17 mouse cellular contexts compared by ENCODE assay signal in genomic region chr19:28683346-28683745, GRCm38 (mm10). TPM values are rescaled to one million over a fixed set of nuclear protein-coding genes. Genes with fewer than 3 reads are reported as not detected.
A peak's percentile ranks its signal among the peaks of the same experiment; 100 is the strongest.
DNase-seq lines count a peak whose midpoint lies in the region; TF ChIP-seq lines count a peak whose summit lies in the region.
"Had no signal": no experiment of that assay in that cellular context is flagged by ENCODE, and none has a peak within 500 bp of the region (broad histone marks: within the 10 kb centered on the region; RNA-seq: fewer than 3 reads in every experiment).

No protein-coding gene starts in this region.

- intact Hi-C loops in heart, postnatal 14 days (cut with DNase I), result no loop called here
- intact Hi-C loops in heart, adult 2 months (cut with DNase I), result no loop called here

- no peak for TF ChIP-seq POLR2A in heart, adult 2 months (IDR thresholded peaks at IDR 0.05; ENCODE audit: insufficient read depth, low read depth, low read length)

- H3K9ac ChIP-seq in heart, adult 2 months (ENCODE audit: low read depth, low read length), result no peak overlapping the region
- H3K9ac ChIP-seq: embryonic facial prominence, embryonic 12.5 days had no signal

- peaks cover 4% of the 10 kb centered on the region; the same call in 1 of the 2 replicates for H3K27me3 ChIP-seq in heart, adult 2 months (ENCODE audit: control insufficient read depth, insufficient read depth, low read length)
- H3K27me3 ChIP-seq: CH12.LX had no signal

- H3K79me2 ChIP-seq in heart, adult 2 months (replicated peaks; ENCODE audit: control insufficient read depth, insufficient read depth, low read length), result no peaks in the 10 kb centered on the region

- H3K36me3 ChIP-seq in heart, adult 2 months (ENCODE audit: control insufficient read depth, insufficient read depth, low read length), result no peaks in the 10 kb centered on the region
- H3K36me3 ChIP-seq: embryonic facial prominence, embryonic 10.5 days; embryonic facial prominence, embryonic 12.5 days; G1E had no signal

- H3K4me1 ChIP-seq in heart, adult 2 months (ENCODE audit: control insufficient read depth, insufficient read depth, low read length), result no peaks in the 10 kb centered on the region; the same call in 1 of the 2 replicates

- DNase-seq in heart, adult 11 months, result peak; percentile 81
- no peak for DNase-seq in heart, postnatal 14 days
- DNase-seq in 3T3-L1 (ENCODE audit: low read depth, low spot score) (peak; percentile 80), NIH3T3 (ENCODE audit: low read depth) (peak; percentile 35)
- no peak for DNase-seq in right cerebral cortex, postnatal 36 days (ENCODE audit: low spot score in 2 of 2)
- no peak for DNase-seq in heart, adult 2 months
- DNase-seq: adrenal gland, adult 8-10 months; adrenal gland, postnatal 25 days; cerebellum, adult 11 months; cerebellum, adult 18-20 months; cerebellum, adult 8-10 months; cerebellum, adult 9-11 months; cerebellum, postnatal 14 days had no signal

- no peak overlapping the region for H3K4me3 ChIP-seq in heart, adult 2 months
- H3K4me3 ChIP-seq: embryonic facial prominence, embryonic 10.5 days; embryonic facial prominence, embryonic 12.5 days had no signal

- TF ChIP-seq CTCF in heart, adult 2 months (IDR thresholded peaks at IDR 0.05), result no peak

- TF ChIP-seq EP300 in heart, adult 2 months (IDR thresholded peaks at IDR 0.05; ENCODE audit: insufficient read depth, low read depth, low read length), result no peak

- H3K27ac ChIP-seq in heart, adult 2 months, result no peak overlapping the region
- H3K27ac ChIP-seq: embryonic facial prominence, embryonic 10.5 days; embryonic facial prominence, embryonic 12.5 days had no signal

- WGBS in heart, adult 2 months, result 93% methylated on average over 4 of the region's 4 CpGs

RNA-seq across cellular contexts. Expression of gene Glis3, which starts 3.5 kb away (rescaled TPM):
- 1 to 10 TPM; 1.2 to 1.3 TPM for total RNA-seq in heart, postnatal 14 days (2021)
- 1 to 10 TPM; 1.1 to 1.3 TPM for total RNA-seq in heart, adult 2 months (2021)
- 0.50 and 0.55 TPM in 2 replicates for polyA plus RNA-seq in heart, adult 2 months (2012; rRNA removed)
- total RNA-seq: CH12.LX had no signal
- polyA plus RNA-seq: G1E had no signal

Comparison
In these comparisons a context has a peak if more than half of its experiments do, and no peak if none do; other contexts are left out.
1. DNase-seq: peak in heart, adult 11 months (single experiment), 3T3-L1 (single experiment) and NIH3T3 (single experiment); none in heart, postnatal 14 days (0 of 2), right cerebral cortex, postnatal 36 days (0 of 2) and heart, adult 2 months (0 of 2).